8 mouse cellular contexts compared by ENCODE assay signal in the genomic region with DNA sequence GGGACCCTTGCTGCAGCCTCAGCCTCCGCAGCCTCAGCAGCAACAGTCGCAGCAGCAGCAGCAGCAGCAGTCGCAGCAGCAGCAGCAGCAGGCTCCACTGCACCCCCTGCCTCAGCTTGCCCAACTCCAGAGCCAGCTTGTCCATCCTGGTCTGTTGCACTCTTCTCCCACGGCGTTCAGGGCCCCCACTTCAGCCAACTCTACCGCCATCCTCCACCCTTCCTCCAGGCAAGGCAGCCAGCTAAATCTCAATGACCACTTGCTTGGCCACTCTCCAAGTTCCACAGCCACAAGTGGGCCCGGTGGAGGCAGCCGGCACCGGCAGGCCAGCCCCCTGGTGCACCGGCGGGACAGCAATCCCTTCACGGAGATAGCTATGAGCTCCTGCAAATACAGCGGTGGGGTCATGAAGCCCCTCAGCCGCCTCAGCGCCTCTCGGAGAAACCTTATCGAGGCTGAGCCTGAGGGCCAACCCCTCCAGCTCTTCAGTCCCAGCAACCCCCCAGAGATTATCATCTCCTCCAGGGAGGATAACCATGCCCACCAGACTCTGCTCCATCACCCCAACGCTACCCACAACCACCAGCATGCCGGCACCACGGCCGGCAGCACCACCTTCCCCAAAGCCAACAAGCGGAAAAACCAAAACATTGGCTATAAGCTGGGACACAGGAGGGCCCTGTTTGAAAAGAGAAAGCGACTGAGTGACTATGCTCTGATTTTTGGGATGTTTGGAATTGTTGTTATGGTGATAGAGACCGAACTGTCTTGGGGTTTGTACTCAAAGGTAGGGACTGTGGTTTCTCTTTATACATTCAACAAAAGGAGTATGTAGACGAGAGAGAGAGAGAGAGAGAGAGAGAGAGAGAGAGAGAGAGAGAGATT. TPM values are rescaled to one million over a fixed set of nuclear protein-coding genes. Genes with fewer than 3 reads are reported as not detected.
A peak's percentile ranks its signal among the peaks of the same experiment; 100 is the strongest.
DNase-seq lines count a peak whose midpoint lies in the region; ATAC-seq and TF ChIP-seq lines count a peak whose summit lies in the region.

No protein-coding gene starts in this region.

- peaks cover 10% of the 10 kb centered on the region for H3K9me3 ChIP-seq in intestine, embryonic 14.5 days (ENCODE audit: control insufficient read depth, low read length)
- peaks cover 8% of the 10 kb centered on the region; the same call in 1 of the 2 replicates for H3K9me3 ChIP-seq in limb, embryonic 12.5 days
- peaks cover 2% of the 10 kb centered on the region; the same call in 1 of the 2 replicates for H3K9me3 ChIP-seq in midbrain, embryonic 15.5 days

- DNase-seq in urinary bladder, postnatal 25 days (ENCODE audit: low spot score) = peak; percentile 27
- DNase-seq in urinary bladder, postnatal 10 days (ENCODE audit: low spot score) = no peak
- peak; percentile 61 for DNase-seq in gastrocnemius, adult 2 months
- DNase-seq in intestine, embryonic 14.5 days (ENCODE audit: low spot score) = no peak
- DNase-seq in thymus, postnatal 25 days = no peak
- no peak for DNase-seq in spleen, postnatal 4 days (ENCODE audit: low spot score in 2 of 2)

- 5% methylated on average over 25 of the region's 25 CpGs for WGBS in intestine, embryonic 14.5 days
- WGBS in limb, embryonic 12.5 days = 5% methylated on average over 25 of the region's 25 CpGs
- WGBS in midbrain, embryonic 15.5 days = under 1% methylated on average over 25 of the region's 25 CpGs

- intact Hi-C loops in gastrocnemius, adult 2 months (cut with DNase I) = no loop called here

- peaks cover 30% of the 10 kb centered on the region for H3K4me1 ChIP-seq in intestine, embryonic 14.5 days (replicated peaks; ENCODE audit: control insufficient read depth, insufficient read depth, low read length)
- H3K4me1 ChIP-seq in limb, embryonic 12.5 days (replicated peaks) = peaks cover 32% of the 10 kb centered on the region
- H3K4me1 ChIP-seq in midbrain, embryonic 15.5 days = peaks cover 53% of the 10 kb centered on the region

- H3K27me3 ChIP-seq in intestine, embryonic 14.5 days (replicated peaks; ENCODE audit: control insufficient read depth, insufficient read depth, low read length) = peaks cover 11% of the 10 kb centered on the region; the same call in 1 of the 2 replicates
- peaks cover 51% of the 10 kb centered on the region for H3K27me3 ChIP-seq in limb, embryonic 12.5 days
- no peaks in the 10 kb centered on the region for H3K27me3 ChIP-seq in midbrain, embryonic 15.5 days (replicated peaks)

- peak overlapping the region; percentile 73 for H3K4me3 ChIP-seq in gastrocnemius, adult 2 months
- peak overlapping the region; percentile 48 for H3K4me3 ChIP-seq in intestine, embryonic 14.5 days (ENCODE audit: low read depth, low read length)
- peak overlapping the region; percentile 45 for H3K4me3 ChIP-seq in limb, embryonic 12.5 days (replicated peaks)
- peak overlapping the region; percentile 57 for H3K4me3 ChIP-seq in midbrain, embryonic 15.5 days

- H3K4me2 ChIP-seq in intestine, embryonic 14.5 days (ENCODE audit: low read length) = peak overlapping the region; percentile 84
- H3K4me2 ChIP-seq in limb, embryonic 12.5 days = peak overlapping the region; percentile 95
- peak overlapping the region; percentile 94 for H3K4me2 ChIP-seq in midbrain, embryonic 15.5 days

- no peak; the same call in 1 of the 2 replicates for ATAC-seq in intestine, embryonic 14.5 days (replicated peaks; ENCODE audit: low FRiP score, low TSS enrichment, low read depth)
- no peak for ATAC-seq in limb, embryonic 12.5 days (ENCODE audit: insufficient number of reproducible peaks, insufficient read depth, low FRiP score, low TSS enrichment, low read depth)
- ATAC-seq in midbrain, embryonic 15.5 days (replicated peaks) = peak; percentile 41

- H3K36me3 ChIP-seq in intestine, embryonic 14.5 days (ENCODE audit: control insufficient read depth, insufficient read depth, low read length) = no peaks in the 10 kb centered on the region
- H3K36me3 ChIP-seq in limb, embryonic 12.5 days = no peaks in the 10 kb centered on the region
- no peaks in the 10 kb centered on the region for H3K36me3 ChIP-seq in midbrain, embryonic 15.5 days (replicated peaks)

- H3K9ac ChIP-seq in intestine, embryonic 14.5 days (ENCODE audit: low read length) = peak overlapping the region; percentile 38
- peak overlapping the region; percentile 59 for H3K9ac ChIP-seq in limb, embryonic 12.5 days (replicated peaks)
- H3K9ac ChIP-seq in midbrain, embryonic 15.5 days = peak overlapping the region; percentile 62

- TF ChIP-seq CTCF in gastrocnemius, adult 2 months (IDR thresholded peaks at IDR 0.05) = no peak

- peak overlapping the region; percentile 0 for H3K27ac ChIP-seq in gastrocnemius, adult 2 months
- H3K27ac ChIP-seq in intestine, embryonic 14.5 days (ENCODE audit: low read depth) = no peak overlapping the region; the same call in 1 of the 2 replicates
- no peak overlapping the region for H3K27ac ChIP-seq in limb, embryonic 12.5 days
- peak overlapping the region; percentile 61 for H3K27ac ChIP-seq in midbrain, embryonic 15.5 days

RNA-seq across cellular contexts. Expression of a gene that starts 0.9 kb away (rescaled TPM):
- 1 to 10 TPM; 1.4 to 4.1 TPM for total RNA-seq in gastrocnemius, adult 2 months (2021)
- polyA plus RNA-seq in intestine, embryonic 14.5 days (2014; fragmentation: Nextera tagmentation; extraction: Ambion mirVana) = 5.6 and 6.3 TPM in 2 replicates
- 1.6 and 1.9 TPM in 2 replicates for polyA plus RNA-seq in limb, embryonic 12.5 days (2016; fragmentation: Nextera tagmentation; extraction: Ambion mirVana)
- polyA plus RNA-seq in midbrain, embryonic 15.5 days (2015; fragmentation: Nextera tagmentation; extraction: Ambion mirVana) = 8.5 and 8.7 TPM in 2 replicates

Comparison
In these comparisons a context has a peak if more than half of its experiments do, and no peak if none do; other contexts are left out.
1. DNase-seq: peak in urinary bladder, postnatal 25 days (single experiment) and gastrocnemius, adult 2 months (single experiment); none in urinary bladder, postnatal 10 days (single experiment), intestine, embryonic 14.5 days (single experiment), thymus, postnatal 25 days (single experiment) and spleen, postnatal 4 days (0 of 2).
2. H3K27ac ChIP-seq: peak in gastrocnemius, adult 2 months (single experiment) and midbrain, embryonic 15.5 days (single experiment); none in intestine, embryonic 14.5 days (single experiment) and limb, embryonic 12.5 days (single experiment).
3. Peak in every context shown above with its lines, with median percentiles within 50 percentile points of each other: H3K4me3 ChIP-seq, H3K4me2 ChIP-seq and H3K9ac ChIP-seq.